Mouse (Mus musculus): ENCODE data around the gene Lrrc72. TPM values are rescaled to one million over a fixed set of nuclear protein-coding genes. Genes with fewer than 3 reads are reported as not detected.

Gene Lrrc72
- not detected in 2 replicates for polyA plus RNA-seq (2014; fragmentation: Nextera tagmentation; extraction: Ambion mirVana)

GRCm38 (mm10) chr12:36253298-36253697 is at the start of gene Lrrc72:
Gene Lrrc72 (minus strand): TSS chr12:36253398.
- WGBS = 96% methylated on average over 9 of the region's 9 CpGs
- H3K4me3 ChIP-seq (ENCODE audit: low read depth, low read length) = no peak within 1 kb of the TSS
- no peak within 1 kb of the TSS for H3K9ac ChIP-seq (ENCODE audit: low read depth, low read length)
- H3K4me1 ChIP-seq (replicated peaks; ENCODE audit: control insufficient read depth, insufficient read depth, low read length) = no peaks in the 10 kb centered on the region
- no peak within 1 kb of the TSS for H3K27ac ChIP-seq (ENCODE audit: low read depth, low read length)
- no peaks in the 10 kb centered on the region for H3K9me3 ChIP-seq (ENCODE audit: control insufficient read depth, low read length)
- ATAC-seq (ENCODE audit: low FRiP score) (no peak), DNase-seq (ENCODE audit: low spot score) (no peak)
- H3K27me3 ChIP-seq (ENCODE audit: control insufficient read depth, insufficient read depth, low read length) = no peaks in the 10 kb centered on the region
- no peak within 1 kb of the TSS for H3K4me2 ChIP-seq (replicated peaks; ENCODE audit: low read depth, low read length)
- H3K36me3 ChIP-seq (ENCODE audit: control insufficient read depth, insufficient read depth, low read length) = no peaks in the 10 kb centered on the region

- Histone ChIP-seq H3K4me2 (replicated peaks; ENCODE audit: low read depth, low read length) (no peak overlapping the region), H3K4me3 (ENCODE audit: low read depth, low read length) (no peak overlapping the region), H3K9me3 (ENCODE audit: control insufficient read depth, low read length) (no peaks in the 10 kb centered on the region), H3K27me3 (ENCODE audit: control insufficient read depth, insufficient read depth, low read length) (no peaks in the 10 kb centered on the region), H3K4me1 (replicated peaks; ENCODE audit: control insufficient read depth, insufficient read depth, low read length) (no peaks in the 10 kb centered on the region), H3K27ac (ENCODE audit: low read depth, low read length) (no peak overlapping the region), H3K9ac (ENCODE audit: low read depth, low read length) (no peak overlapping the region), H3K36me3 (ENCODE audit: control insufficient read depth, insufficient read depth, low read length) (no peaks in the 10 kb centered on the region)
- 86% methylated on average over 12 of the region's 12 CpGs for WGBS
- DNase-seq (ENCODE audit: low spot score) = no peak
- ATAC-seq (ENCODE audit: low FRiP score) = no peak
Observed at GRCm38 (mm10) chr12:36302326-36302725, 49.1 kb upstream of the Lrrc72 start.

GRCm38 (mm10) chr12:36291346-36291745 is 38.1 kb upstream of the Lrrc72 start:
- Histone ChIP-seq H3K4me2 (replicated peaks; ENCODE audit: low read depth, low read length) (no peak overlapping the region), H3K27ac (ENCODE audit: low read depth, low read length) (no peak overlapping the region), H3K27me3 (ENCODE audit: control insufficient read depth, insufficient read depth, low read length) (no peaks in the 10 kb centered on the region), H3K4me3 (ENCODE audit: low read depth, low read length) (no peak overlapping the region), H3K9me3 (ENCODE audit: control insufficient read depth, low read length) (no peaks in the 10 kb centered on the region), H3K36me3 (ENCODE audit: control insufficient read depth, insufficient read depth, low read length) (no peaks in the 10 kb centered on the region), H3K9ac (ENCODE audit: low read depth, low read length) (no peak overlapping the region), H3K4me1 (replicated peaks; ENCODE audit: control insufficient read depth, insufficient read depth, low read length) (no peaks in the 10 kb centered on the region)
- WGBS = 83% methylated on average over 6 of the region's 6 CpGs
- ATAC-seq (ENCODE audit: low FRiP score) (no peak), DNase-seq (ENCODE audit: low spot score) (no peak)

- Histone ChIP-seq H3K4me2 (replicated peaks; ENCODE audit: low read depth, low read length) (no peak overlapping the region), H3K27ac (ENCODE audit: low read depth, low read length) (no peak overlapping the region), H3K36me3 (ENCODE audit: control insufficient read depth, insufficient read depth, low read length) (no peaks in the 10 kb centered on the region), H3K27me3 (ENCODE audit: control insufficient read depth, insufficient read depth, low read length) (no peaks in the 10 kb centered on the region), H3K9me3 (ENCODE audit: control insufficient read depth, low read length) (no peaks in the 10 kb centered on the region), H3K4me3 (ENCODE audit: low read depth, low read length) (no peak overlapping the region), H3K9ac (ENCODE audit: low read depth, low read length) (no peak overlapping the region), H3K4me1 (replicated peaks; ENCODE audit: control insufficient read depth, insufficient read depth, low read length) (no peaks in the 10 kb centered on the region)
- no peak for ATAC-seq (ENCODE audit: low FRiP score)
- WGBS = 85% methylated on average over 4 of the region's 4 CpGs
- DNase-seq (ENCODE audit: low spot score) = no peak
Observed at GRCm38 (mm10) chr12:36290465-36290864, 37.3 kb upstream of the Lrrc72 start.

- 88% methylated on average over 8 of the region's 8 CpGs for WGBS
Observed at GRCm38 (mm10) chr12:36289634-36290033, 36.4 kb upstream of the Lrrc72 start.

GRCm38 (mm10) chr12:36274823-36275222 is 21.6 kb upstream of the Lrrc72 start:
- H3K27ac ChIP-seq (ENCODE audit: low read depth, low read length) = no peak overlapping the region
- H3K36me3 ChIP-seq (ENCODE audit: control insufficient read depth, insufficient read depth, low read length) = no peaks in the 10 kb centered on the region
- no peak overlapping the region for H3K9ac ChIP-seq (ENCODE audit: low read depth, low read length)
- no peaks in the 10 kb centered on the region for H3K27me3 ChIP-seq (ENCODE audit: control insufficient read depth, insufficient read depth, low read length)
- ATAC-seq (ENCODE audit: low FRiP score) (no peak), DNase-seq (ENCODE audit: low spot score) (no peak)
- no peaks in the 10 kb centered on the region for H3K4me1 ChIP-seq (replicated peaks; ENCODE audit: control insufficient read depth, insufficient read depth, low read length)
- H3K4me2 ChIP-seq (replicated peaks; ENCODE audit: low read depth, low read length) = no peak overlapping the region
- no peaks in the 10 kb centered on the region for H3K9me3 ChIP-seq (ENCODE audit: control insufficient read depth, low read length)
- 87% methylated on average over 3 of the region's 3 CpGs for WGBS
- H3K4me3 ChIP-seq (ENCODE audit: low read depth, low read length) = no peak overlapping the region

More at GRCm38 (mm10) chr12:36289634-36290033, 36.4 kb upstream of the Lrrc72 start:
- no peak for ATAC-seq (ENCODE audit: low FRiP score)
- Histone ChIP-seq H3K9me3 (ENCODE audit: control insufficient read depth, low read length) (no peaks in the 10 kb centered on the region), H3K4me3 (ENCODE audit: low read depth, low read length) (no peak overlapping the region), H3K36me3 (ENCODE audit: control insufficient read depth, insufficient read depth, low read length) (no peaks in the 10 kb centered on the region), H3K9ac (ENCODE audit: low read depth, low read length) (no peak overlapping the region), H3K4me1 (replicated peaks; ENCODE audit: control insufficient read depth, insufficient read depth, low read length) (no peaks in the 10 kb centered on the region), H3K27me3 (ENCODE audit: control insufficient read depth, insufficient read depth, low read length) (no peaks in the 10 kb centered on the region), H3K27ac (ENCODE audit: low read depth, low read length) (no peak overlapping the region), H3K4me2 (replicated peaks; ENCODE audit: low read depth, low read length) (no peak overlapping the region)
- DNase-seq (ENCODE audit: low spot score) = no peak

- Histone ChIP-seq H3K27ac (ENCODE audit: low read depth, low read length) (no peak overlapping the region), H3K27me3 (ENCODE audit: control insufficient read depth, insufficient read depth, low read length) (no peaks in the 10 kb centered on the region), H3K9me3 (ENCODE audit: control insufficient read depth, low read length) (no peaks in the 10 kb centered on the region), H3K4me3 (ENCODE audit: low read depth, low read length) (no peak overlapping the region), H3K4me2 (replicated peaks; ENCODE audit: low read depth, low read length) (no peak overlapping the region), H3K36me3 (ENCODE audit: control insufficient read depth, insufficient read depth, low read length) (no peaks in the 10 kb centered on the region), H3K9ac (ENCODE audit: low read depth, low read length) (no peak overlapping the region), H3K4me1 (replicated peaks; ENCODE audit: control insufficient read depth, insufficient read depth, low read length) (no peaks in the 10 kb centered on the region)
- WGBS = 87% methylated on average over 8 of the region's 8 CpGs
- DNase-seq (ENCODE audit: low spot score) (no peak), ATAC-seq (ENCODE audit: low FRiP score) (no peak)
Observed at GRCm38 (mm10) chr12:36267670-36268246, 14.6 kb upstream of the Lrrc72 start.

GRCm38 (mm10) chr12:36262116-36262721 is 9.0 kb upstream of the Lrrc72 start:
- no peak for ATAC-seq (ENCODE audit: low FRiP score)
- 82% methylated on average over 11 of the region's 11 CpGs for WGBS
- DNase-seq (ENCODE audit: low spot score) = no peak
- H3K4me3 ChIP-seq (ENCODE audit: low read depth, low read length) = no peak overlapping the region
- H3K9ac ChIP-seq (ENCODE audit: low read depth, low read length) = no peak overlapping the region
- no peak overlapping the region for H3K27ac ChIP-seq (ENCODE audit: low read depth, low read length)
- no peak overlapping the region for H3K4me2 ChIP-seq (replicated peaks; ENCODE audit: low read depth, low read length)
- no peaks in the 10 kb centered on the region for H3K9me3 ChIP-seq (ENCODE audit: control insufficient read depth, low read length)
- H3K4me1 ChIP-seq (replicated peaks; ENCODE audit: control insufficient read depth, insufficient read depth, low read length) = no peaks in the 10 kb centered on the region
- H3K36me3 ChIP-seq (ENCODE audit: control insufficient read depth, insufficient read depth, low read length) = no peaks in the 10 kb centered on the region
- no peaks in the 10 kb centered on the region for H3K27me3 ChIP-seq (ENCODE audit: control insufficient read depth, insufficient read depth, low read length)

- Histone ChIP-seq H3K9me3 (ENCODE audit: control insufficient read depth, low read length) (no peaks in the 10 kb centered on the region), H3K27ac (ENCODE audit: low read depth, low read length) (no peak overlapping the region), H3K4me2 (replicated peaks; ENCODE audit: low read depth, low read length) (no peak overlapping the region), H3K36me3 (ENCODE audit: control insufficient read depth, insufficient read depth, low read length) (no peaks in the 10 kb centered on the region), H3K9ac (ENCODE audit: low read depth, low read length) (no peak overlapping the region), H3K4me1 (replicated peaks; ENCODE audit: control insufficient read depth, insufficient read depth, low read length) (no peaks in the 10 kb centered on the region), H3K27me3 (ENCODE audit: control insufficient read depth, insufficient read depth, low read length) (no peaks in the 10 kb centered on the region), H3K4me3 (ENCODE audit: low read depth, low read length) (no peak overlapping the region)
- ATAC-seq (ENCODE audit: low FRiP score) = no peak
- DNase-seq (ENCODE audit: low spot score) = no peak
- WGBS = 65% methylated on average over 5 of the region's 5 CpGs
Observed at GRCm38 (mm10) chr12:36255413-36255812, 2.2 kb upstream of the Lrrc72 start.

Data from hindbrain, embryonic 11.5 days (tissue).